Mouse (Mus musculus): Measurements from ENCODE around the gene Slc1a2.

GRCm38 (mm10) chr2:102622943-102623342 is 35.5 kb upstream of the Slc1a2 start:
- TF ChIP-seq GATA1 (IDR thresholded peaks at IDR 0.05; ENCODE audit: low read depth, low read length) (no peak), CTCF (IDR thresholded peaks at IDR 0.05 in 2 of 3, conservative IDR thresholded peaks at IDR 0.05 in 1 of 3; ENCODE audit: control insufficient read depth in 1 of 3, insufficient read depth in 1 of 3, low read depth in 2 of 3, low read length in 3 of 3, poor library complexity in 1 of 3, severe bottlenecking in 1 of 3) (no peak), MAFK (IDR thresholded peaks at IDR 0.05; ENCODE audit: borderline replicate concordance, low read depth, low read length) (no peak), SIN3A (IDR thresholded peaks at IDR 0.05; ENCODE audit: low read length) (no peak), ZNF384 (IDR thresholded peaks at IDR 0.05; ENCODE audit: low read depth, low read length) (no peak), MEF2A (IDR thresholded peaks at IDR 0.05; ENCODE audit: extremely low read depth, insufficient replicate concordance, low read depth, low read length, poor library complexity, severe bottlenecking) (no peak)

Measured in MEL (cell line).